8 mouse cellular contexts compared by ENCODE assay signal in genomic region chr10:99577041-99577681, GRCm38 (mm10).
DNase-seq lines count a peak whose midpoint lies in the region; ATAC-seq and TF ChIP-seq lines count a peak whose summit lies in the region.

No protein-coding gene starts in this region.

- H3K9me3 ChIP-seq in hindbrain, embryonic 14.5 days (ENCODE audit: control insufficient read depth, low read length): no peaks in the 10 kb centered on the region
- H3K9me3 ChIP-seq in midbrain, postnatal 0 days (ENCODE audit: low read length): no peaks in the 10 kb centered on the region

- H3K27me3 ChIP-seq in hindbrain, embryonic 14.5 days (ENCODE audit: control insufficient read depth, insufficient read depth, low read length): no peaks in the 10 kb centered on the region
- no peaks in the 10 kb centered on the region for H3K27me3 ChIP-seq in midbrain, postnatal 0 days (ENCODE audit: insufficient read depth, low read length)

- DNase-seq in spleen, adult 18-20 months: peak; percentile 8 to 25
- no peak for DNase-seq in spleen, adult 12 weeks (ENCODE audit: low spot score)
- peak; percentile 39 to 50 for DNase-seq in adrenal gland, adult 18-20 months (ENCODE audit: low spot score in 2 of 2)
- peak; percentile 81 for DNase-seq in embryo, embryonic 11 days
- DNase-seq in hindbrain, embryonic 14.5 days (ENCODE audit: low spot score): peak; percentile 82
- DNase-seq in left cerebral cortex, postnatal 4 days: peak; percentile 33
- DNase-seq in midbrain, postnatal 0 days (ENCODE audit: low spot score): peak; percentile 82
- DNase-seq in yolk sac, embryonic 10.5 days (ENCODE audit: low spot score): peak; percentile 40

- 31% methylated on average over 12 of the region's 12 CpGs for WGBS in hindbrain, embryonic 14.5 days
- 27% methylated on average over 12 of the region's 12 CpGs for WGBS in midbrain, postnatal 0 days

- ATAC-seq in hindbrain, embryonic 14.5 days (ENCODE audit: low FRiP score): peak; percentile 68
- ATAC-seq in midbrain, postnatal 0 days (ENCODE audit: low FRiP score): peak; percentile 65; the same call in 1 of the 2 replicates

- H3K4me3 ChIP-seq in hindbrain, embryonic 14.5 days (replicated peaks; ENCODE audit: low read length): no peak overlapping the region
- H3K4me3 ChIP-seq in midbrain, postnatal 0 days (ENCODE audit: low read depth, low read length): no peak overlapping the region

- intact Hi-C loops in left cerebral cortex, postnatal 4 days (cut with DNase I): loop anchor here (2.0 to 10.0 kb wide), 3 partner anchors 315 to 472 kb away; partner anchors contain the start of genes Dusp6, Galnt4 and Poc1b

- no peak overlapping the region for H3K9ac ChIP-seq in hindbrain, embryonic 14.5 days
- H3K9ac ChIP-seq in midbrain, postnatal 0 days (replicated peaks; ENCODE audit: low read length, poor library complexity, severe bottlenecking): no peak overlapping the region

- no peaks in the 10 kb centered on the region for H3K36me3 ChIP-seq in hindbrain, embryonic 14.5 days (replicated peaks; ENCODE audit: control insufficient read depth, insufficient read depth)
- H3K36me3 ChIP-seq in midbrain, postnatal 0 days (ENCODE audit: insufficient read depth, low read length): no peaks in the 10 kb centered on the region

- peaks cover 12% of the 10 kb centered on the region for H3K4me1 ChIP-seq in hindbrain, embryonic 14.5 days (replicated peaks; ENCODE audit: control insufficient read depth, insufficient read depth, low read length)
- peaks cover 4% of the 10 kb centered on the region; the same call in 1 of the 2 replicates for H3K4me1 ChIP-seq in midbrain, postnatal 0 days (ENCODE audit: insufficient read depth, low read length)

- TF ChIP-seq CTCF in midbrain, postnatal 0 days (IDR thresholded peaks at IDR 0.05): peak; percentile 95

- no peak overlapping the region for H3K27ac ChIP-seq in hindbrain, embryonic 14.5 days
- no peak overlapping the region for H3K27ac ChIP-seq in midbrain, postnatal 0 days (ENCODE audit: low read depth, low read length)

- H3K4me2 ChIP-seq in hindbrain, embryonic 14.5 days (replicated peaks): no peak overlapping the region
- no peak overlapping the region for H3K4me2 ChIP-seq in midbrain, postnatal 0 days (ENCODE audit: low read depth, low read length, poor library complexity, severe bottlenecking)
